Comparison of ENCODE assay signal across 13 mouse cellular contexts in the genomic region with DNA sequence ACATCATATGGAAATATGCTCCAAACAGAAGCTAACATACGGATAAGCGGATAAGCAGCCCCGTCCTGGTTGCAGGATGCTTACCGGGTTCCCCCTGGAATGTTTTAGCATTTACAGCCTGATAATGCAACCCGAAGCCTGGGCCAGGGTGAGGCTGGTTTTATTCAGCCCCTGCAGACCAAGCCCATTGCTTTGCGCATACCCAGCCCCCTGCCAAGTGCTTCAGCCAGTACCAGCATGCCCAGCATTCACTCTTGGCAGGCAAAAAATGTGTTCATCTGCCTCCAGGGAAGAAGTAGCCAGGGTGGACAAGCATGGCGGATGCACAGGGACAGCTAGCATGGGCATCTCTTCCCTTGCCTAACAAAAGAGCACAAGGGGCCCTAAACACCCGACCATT.
DNase-seq lines count a peak whose midpoint lies in the region; TF ChIP-seq lines count a peak whose summit lies in the region.
"Had no signal": no experiment of that assay in that cellular context is flagged by ENCODE, and none has a peak within 500 bp of the region (broad histone marks: within the 10 kb centered on the region; RNA-seq: fewer than 3 reads in every experiment).

No protein-coding gene starts in this region.

- peak; percentile 53 to 55 for DNase-seq in right cerebral cortex, postnatal 10 days (ENCODE audit: low spot score in 2 of 2)
- DNase-seq in right cerebral cortex, postnatal 36 days (ENCODE audit: low spot score in 2 of 2) = no peak
- peak; percentile 91 for DNase-seq in cerebellum, adult 9-11 months
- DNase-seq in layer of hippocampus, adult 2 months (ENCODE audit: low spot score in 2 of 2) = peak in 1 of 2 experiments; percentile 41
- DNase-seq in urinary bladder, postnatal 10 days (ENCODE audit: low spot score) = no peak
- DNase-seq in adrenal gland, postnatal 36 days = no peak
- DNase-seq in kidney, postnatal 10 days = no peak
- DNase-seq: gastrocnemius, postnatal 36 days; kidney, adult 2 months; lung, embryonic 14.5 days had no signal

- no peak for TF ChIP-seq CTCF in layer of hippocampus, adult 2 months (conservative IDR thresholded peaks at IDR 0.05)

- no peak overlapping the region for H3K4me3 ChIP-seq in layer of hippocampus, adult 2 months
- H3K4me3 ChIP-seq: erythroblast, embryonic 14.5 days; heart, embryonic 15.5 days; limb, embryonic 12.5 days had no signal

- peak overlapping the region; percentile 59 for H3K27ac ChIP-seq in layer of hippocampus, adult 2 months
- H3K27ac ChIP-seq: limb, embryonic 12.5 days had no signal

Comparison
In these comparisons a context has a peak if more than half of its experiments do, and no peak if none do; other contexts are left out.
1. DNase-seq: peak in right cerebral cortex, postnatal 10 days (2 of 2) and cerebellum, adult 9-11 months (single experiment); none in right cerebral cortex, postnatal 36 days (0 of 2), urinary bladder, postnatal 10 days (single experiment), adrenal gland, postnatal 36 days (0 of 2) and kidney, postnatal 10 days (single experiment).